Mouse (Mus musculus) heart, adult 18-20 months (tissue): ENCODE results near the gene Usp5. TPM values are rescaled to one million over a fixed set of nuclear protein-coding genes. Genes with fewer than 3 reads are reported as not detected.
A peak's percentile ranks its signal among the peaks of the same experiment; 100 is the strongest.

Experiments
- DNase-seq, 2 experiments: peaks; one replicate each; pipeline ENCODE4 v3.0.0; 2021 to 2022; ENCODE audit warnings: mixed read lengths in 1 of 2
- total RNA-seq, 2 experiments: library from RNA; stranded (reverse); gene quantifications; 2 replicates each; pipeline ENCODE4 v1.2.3; 2021

Gene Usp5
- total RNA-seq, 2 experiments from 2014 or later: 74.6 to 78.6 TPM

GRCm38 (mm10) chr6:124786756-124787420 is 42.4 kb downstream of the Usp5 start:
- no peak for DNase-seq

- DNase-seq: peak; percentile 37 to 39
Observed at GRCm38 (mm10) chr6:124782436-124782835, 46.8 kb downstream of the Usp5 start.

DNA sequence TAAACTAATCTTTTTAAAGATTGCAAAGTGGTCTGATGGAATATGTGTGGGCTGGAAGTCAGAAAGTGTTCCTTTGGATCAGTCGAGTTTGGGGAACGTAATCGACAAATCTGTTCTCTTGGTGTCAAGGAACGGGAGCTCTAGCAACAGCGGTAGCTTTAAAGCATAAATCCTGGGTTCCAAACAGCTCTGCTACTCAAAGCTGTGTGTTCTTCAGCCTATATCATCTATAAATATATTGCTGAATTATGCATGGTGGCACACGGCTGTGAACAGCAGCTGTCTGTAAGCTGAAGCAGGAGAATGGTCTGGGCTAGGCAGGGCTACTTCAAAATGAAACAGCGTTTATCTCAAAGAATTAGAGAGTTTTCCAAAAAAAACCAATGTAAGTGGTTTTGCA is 48.4 kb downstream of the Usp5 start:
- no peak for DNase-seq

DNA sequence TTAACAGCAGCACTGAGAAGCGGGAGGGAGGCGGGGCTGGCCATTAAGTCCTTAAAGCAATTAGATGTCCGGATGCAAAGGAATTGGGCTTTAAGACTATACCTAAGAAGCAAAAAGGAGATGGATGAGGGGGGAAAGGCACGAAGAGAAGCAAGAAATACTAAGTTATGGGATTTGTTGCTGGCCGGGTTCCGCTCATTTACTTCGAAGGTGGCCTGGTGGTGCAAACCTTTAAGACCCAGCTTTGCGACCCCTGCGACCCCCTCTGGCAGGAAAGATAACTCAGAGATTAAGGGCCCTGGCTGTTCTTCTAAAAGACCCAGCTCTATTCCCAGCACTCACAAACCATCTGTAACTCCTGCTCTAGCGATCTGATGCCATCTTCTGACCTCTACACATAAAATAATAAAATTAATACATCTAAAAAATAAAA is 49.3 kb downstream of the Usp5 start:
- no peak for DNase-seq

DNA sequence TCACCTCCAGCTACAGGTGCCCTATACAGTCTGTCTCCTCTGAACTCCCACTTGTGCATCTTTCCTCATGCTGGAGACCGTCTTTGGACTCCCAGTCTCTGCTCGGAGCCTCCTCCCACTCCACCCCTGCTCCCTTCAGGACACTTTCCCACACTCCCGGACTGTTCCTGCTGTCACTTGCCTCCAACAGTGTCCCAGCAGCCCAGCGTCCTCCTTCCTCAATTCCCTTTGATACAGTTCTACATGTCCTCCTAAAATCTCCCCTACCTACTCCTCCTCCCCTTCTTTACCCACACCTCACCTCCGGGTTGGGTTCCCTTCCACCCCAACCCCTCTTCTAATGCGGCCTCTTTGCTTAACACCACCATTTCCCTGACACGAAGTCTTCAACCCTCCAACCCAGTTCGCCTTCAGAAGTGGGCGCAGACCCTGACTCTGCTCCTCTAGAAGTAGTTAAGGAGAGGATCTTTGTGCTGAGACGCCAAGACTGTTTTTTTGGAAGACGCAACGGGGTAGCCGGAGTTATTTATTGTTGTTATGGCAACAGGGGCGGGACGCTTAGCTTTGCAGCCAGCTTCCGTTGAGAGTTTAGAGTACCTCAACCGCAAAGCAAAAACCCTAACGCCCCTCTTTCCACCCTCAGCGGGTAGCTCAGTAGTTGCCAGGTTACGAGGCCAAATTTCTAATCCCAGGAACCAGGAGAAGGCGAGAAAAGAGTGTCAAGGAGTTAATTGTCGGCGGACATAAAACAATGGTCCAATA is 49.9 kb downstream of the Usp5 start, which contains the start of gene Lrrc23:
Gene Lrrc23, minus strand, starts transcription at position 506 of the 762 bp plus-strand sequence.
- DNase-seq: peak; percentile 61 to 74

DNA sequence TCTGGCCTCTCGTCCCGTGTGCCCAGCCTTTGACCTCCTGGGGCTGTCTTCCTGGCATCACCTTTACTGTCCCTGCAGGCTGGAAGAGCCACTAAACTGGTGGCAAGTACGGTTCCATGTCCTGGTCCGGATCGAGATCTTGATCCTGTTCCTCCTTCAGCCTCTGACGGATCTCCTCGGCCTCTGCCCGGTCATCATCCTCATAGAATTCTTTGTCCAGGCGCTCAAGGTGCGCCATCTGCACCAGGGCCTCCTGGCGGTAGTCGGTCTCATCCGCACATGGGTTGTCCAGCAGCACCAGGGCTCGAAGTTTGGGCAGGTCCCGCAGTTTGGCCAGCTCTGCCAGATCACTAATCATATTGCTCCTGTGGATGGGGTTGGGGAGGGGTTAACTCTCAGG is 58.8 kb downstream of the Usp5 start:
- DNase-seq: no peak

- no peak for DNase-seq
Observed at GRCm38 (mm10) chr6:124770013-124770412, 59.3 kb downstream of the Usp5 start.

- DNase-seq: peak in 1 of 2 experiments; percentile 44
Observed at GRCm38 (mm10) chr6:124769101-124769765, 60.1 kb downstream of the Usp5 start, which contains the start of gene Eno2. Eno2 (minus strand) TSS chr6:124769673.

DNA sequence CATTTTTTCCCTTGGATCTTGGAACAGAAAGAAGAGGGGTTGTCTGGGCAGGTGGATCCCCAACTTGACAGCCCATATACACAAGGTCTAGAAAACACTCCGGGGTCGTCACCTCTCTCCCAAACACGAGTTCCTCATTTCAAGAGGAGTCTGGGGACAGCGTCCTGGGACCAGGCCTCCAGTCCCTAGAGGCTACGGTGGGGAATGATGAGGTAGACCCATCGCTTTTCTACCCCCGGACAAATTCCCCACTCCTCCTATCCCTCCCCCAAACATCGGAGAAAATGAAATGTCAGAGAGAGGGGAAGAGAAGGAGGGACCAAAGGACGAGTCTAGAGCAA is 60.6 kb downstream of the Usp5 start:
- no peak for DNase-seq

DNA sequence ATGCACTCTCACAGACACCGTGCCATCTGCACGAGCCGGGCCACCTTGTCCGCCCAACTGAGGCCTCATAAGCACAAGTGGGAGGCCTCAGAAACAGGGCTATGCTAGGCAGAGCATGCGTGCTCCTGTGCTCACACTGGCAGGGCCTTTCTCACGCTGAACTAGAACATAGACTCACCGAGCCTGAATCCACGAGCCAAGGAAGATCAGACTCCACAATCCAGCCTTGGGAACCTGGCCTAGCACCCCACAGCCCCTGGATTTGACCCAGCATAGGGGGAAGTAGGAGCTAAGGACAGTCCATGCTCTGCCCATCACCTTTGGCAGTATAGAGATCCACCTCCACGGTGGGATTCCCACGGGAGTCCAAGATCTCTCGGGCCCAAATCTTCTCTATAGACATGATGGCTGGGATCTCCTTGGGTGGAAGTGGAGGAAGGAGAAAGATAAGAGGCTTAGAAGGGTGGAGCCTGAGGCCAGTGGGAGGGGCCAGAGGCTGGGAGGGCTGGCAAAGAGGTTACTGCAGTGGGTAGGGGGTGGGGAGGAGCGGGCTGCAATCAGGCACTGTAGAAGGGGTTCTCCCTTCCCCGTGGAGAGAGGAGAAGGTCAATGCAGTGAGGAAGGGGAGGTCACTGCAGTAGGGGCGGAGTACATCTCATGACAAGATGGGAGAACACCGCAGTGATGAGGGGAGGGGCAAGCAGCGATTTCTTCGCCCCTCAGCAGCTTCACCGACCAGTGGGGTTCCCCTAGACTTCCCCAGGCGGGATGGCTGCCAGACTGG is 61.2 kb downstream of the Usp5 start:
- DNase-seq: peak in 1 of 2 experiments; percentile 48

GRCm38 (mm10) chr6:124767536-124767919 is 61.8 kb downstream of the Usp5 start:
- DNase-seq: no peak

DNA sequence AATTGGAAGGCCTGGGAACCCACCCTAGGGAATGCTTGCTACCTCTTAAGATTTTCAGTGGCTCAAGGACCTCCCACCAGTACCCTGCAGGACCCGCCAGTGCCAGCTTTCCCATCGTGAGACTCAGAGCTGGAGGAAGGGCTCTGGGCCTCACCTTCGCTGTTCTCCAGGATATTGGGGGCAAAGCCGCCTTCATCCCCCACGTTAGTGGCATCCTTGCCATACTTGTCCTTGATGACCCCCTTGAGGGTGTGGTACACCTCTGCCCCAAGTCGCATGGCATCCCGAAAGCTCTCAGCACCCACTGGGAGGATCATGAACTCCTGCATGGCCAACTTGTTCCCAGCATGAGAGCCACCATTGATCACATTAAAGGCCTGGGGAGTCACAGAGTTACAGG is 63.3 kb downstream of the Usp5 start:
- no peak for DNase-seq

Other genes with a start within 250 kb of the Usp5 start
- gene C1s2, start 193.4 kb downstream of the Usp5 start, total RNA-seq: under 1 TPM; 0.57 to 0.90 TPM
- gene Lpcat3, start 166.5 kb downstream of the Usp5 start, total RNA-seq: 10 to 100 TPM; 37.3 to 38.3 TPM
- gene Emg1, start 117.3 kb downstream of the Usp5 start, total RNA-seq: 10 to 100 TPM; 78.1 to 80.8 TPM
- gene Phb2, start 117.1 kb downstream of the Usp5 start, total RNA-seq: 100 to 1,000 TPM; 277 to 319 TPM
- gene Ptpn6, start 90.8 kb downstream of the Usp5 start, total RNA-seq: 10 to 100 TPM in 1 of 2 experiments, 1 to 10 TPM in 1; 3.0 to 12.9 TPM
- gene Grcc10, start 88.1 kb downstream of the Usp5 start, total RNA-seq: 100 to 1,000 TPM; 277 to 290 TPM
- not detected for gene Gm45234, start 73.5 kb downstream of the Usp5 start, total RNA-seq
- gene Atn1, start 73.0 kb downstream of the Usp5 start, total RNA-seq: 10 to 100 TPM; 41.1 to 46.9 TPM
- 1 to 10 TPM; 2.5 to 2.7 TPM for gene Eno2, start 59.8 kb downstream of the Usp5 start, total RNA-seq
- under 1 TPM; 0.55 to 0.82 TPM for gene Lrrc23, start 49.8 kb downstream of the Usp5 start, total RNA-seq
- 1 to 10 TPM; 2.7 to 3.0 TPM for gene Spsb2, start 20.8 kb downstream of the Usp5 start, total RNA-seq
- gene Tpi1, start 15.2 kb downstream of the Usp5 start, total RNA-seq: 1,000 to 10,000 TPM in 1 of 2 experiments, 100 to 1,000 TPM in 1; 897 to 1,017 TPM
- under 1 TPM; 0.54 to 0.55 TPM for gene Cdca3, start 63 bp upstream of the Usp5 start, total RNA-seq
- gene Gnb3, start 10.8 kb upstream of the Usp5 start, total RNA-seq: 10 to 100 TPM; 14.1 to 14.6 TPM
- 1 to 10 TPM; 8.2 to 8.3 TPM for gene P3h3, start 28.3 kb upstream of the Usp5 start, total RNA-seq
- gene Gpr162, start 34.5 kb upstream of the Usp5 start, total RNA-seq: under 1 TPM; 0.36 to 0.84 TPM
- 1 to 10 TPM in 1 of 2 experiments, under 1 TPM in 1; 0.50 to 3.7 TPM for gene Cd4, start 58.7 kb upstream of the Usp5 start, total RNA-seq
- gene Lag3, start 82.2 kb upstream of the Usp5 start, total RNA-seq: under 1 TPM; 0.23 to 0.35 TPM
- 100 to 1,000 TPM; 135 to 139 TPM for gene Ptms, start 90.6 kb upstream of the Usp5 start, total RNA-seq
- gene Mlf2, start 101.9 kb upstream of the Usp5 start, total RNA-seq: 100 to 1,000 TPM; 185 to 191 TPM
- gene Cops7a, start 136.1 kb upstream of the Usp5 start, total RNA-seq: 100 to 1,000 TPM in 1 of 2 experiments, 10 to 100 TPM in 1; 94.3 to 102 TPM
- under 1 TPM; 0.62 to 0.80 TPM for gene Pianp, start 167.2 kb upstream of the Usp5 start, total RNA-seq
- 10 to 100 TPM; 20.5 to 20.6 TPM for gene Zfp384, start 179.7 kb upstream of the Usp5 start, total RNA-seq
- gene Ing4, start 210.3 kb upstream of the Usp5 start, total RNA-seq: 10 to 100 TPM; 22.4 to 26.6 TPM
- 1 to 10 TPM in 1 of 2 experiments, under 1 TPM in 1; 0.99 to 2.7 TPM for gene Acrbp, start 220.2 kb upstream of the Usp5 start, total RNA-seq
- gene Lpar5, start 238.4 kb upstream of the Usp5 start, total RNA-seq: under 1 TPM; 0.25 to 0.62 TPM